Mouse (Mus musculus) neural tube, embryonic 14.5 days (tissue): Measurements from ENCODE around the gene Stfa3. TPM values are rescaled to one million over a fixed set of nuclear protein-coding genes. Genes with fewer than 3 reads are reported as not detected.

Experiments used
- ATAC-seq: fragments of 200-750 bp; cut with Nextera tagmentation; 2 replicates; pipeline ENCODE4 v1.8.0; 2017; ENCODE audit warnings: low read depth, mild to moderate bottlenecking, moderate TSS enrichment, moderate library complexity
- H3K27ac ChIP-seq: fragments of 300-500 bp; sonication (generic); 2 replicates; pipeline ENCODE4 v1.5.1; 2014; ENCODE audit warnings: low read depth, mild to moderate bottlenecking, control low read depth, low read length, moderate library complexity, mixed read lengths
- H3K27me3 ChIP-seq: fragments of 300-500 bp; sonication (generic); 2 replicates; pipeline ENCODE4 v1.6.1; 2014; ENCODE audit warnings: low read length; ENCODE audit not compliant: control insufficient read depth, insufficient read depth
- H3K36me3 ChIP-seq: fragments of 300-500 bp; sonication (generic); 2 replicates; pipeline ENCODE4 v1.6.1; 2014; ENCODE audit warnings: low read length, mixed read lengths; ENCODE audit not compliant: control insufficient read depth, insufficient read depth
- H3K4me1 ChIP-seq: fragments of 300-500 bp; sonication (generic); 2 replicates; pipeline ENCODE4 v1.6.1; 2014; ENCODE audit warnings: low read length; ENCODE audit not compliant: control insufficient read depth, insufficient read depth
- H3K4me2 ChIP-seq: fragments of 300-500 bp; sonication (generic); 2 replicates; pipeline ENCODE4 v1.6.1; 2014; ENCODE audit warnings: mild to moderate bottlenecking, low read depth, low read length, control low read depth
- H3K4me3 ChIP-seq: fragments of 300-500 bp; sonication (generic); 2 replicates; pipeline ENCODE4 v1.5.1; 2014; ENCODE audit warnings: low read depth, low read length, control low read depth, mixed read lengths
- H3K9ac ChIP-seq: fragments of 300-500 bp; sonication (generic); replicated peaks from 2 replicates; pipeline ENCODE4 v1.6.1; 2014; ENCODE audit warnings: low read depth, mild to moderate bottlenecking, control low read depth, low read length, mixed read lengths
- H3K9me3 ChIP-seq: fragments of 300-500 bp; sonication (generic); 2 replicates; pipeline ENCODE4 v1.6.1; 2016; ENCODE audit warnings: low read length; ENCODE audit not compliant: control insufficient read depth
- WGBS: fragments of 180-500 bp; shearing (Covaris S2); extraction: QIAGEN DNeasy Blood & Tissue Kit; methylation state at CpG from one replicate; pipeline ENCODE4 v1.1.7; 2014; 5-methylcytosine and 5-hydroxymethylcytosine counted together
- polyA plus RNA-seq: library from polyadenylated mRNA; unstranded; fragments of >200 nt; fragmentation: Nextera tagmentation; extraction: Ambion mirVana; gene quantifications from 2 replicates; pipeline ENCODE4 v1.2.1, GENCODE M21; 2014

Stfa3 gene
- polyA plus RNA-seq: 0.79 TPM in 1 of 2 replicates, not detected in the other

GRCm38 (mm10) chr16:36455342-36455802 is at the start of gene Stfa3:
Gene Stfa3, minus strand, starts transcription at chr16:36455392.
- Histone ChIP-seq H3K27me3 (no peaks in the 10 kb centered on the region), H3K9me3 (no peaks in the 10 kb centered on the region), H3K4me3 (no peak within 1 kb of the TSS), H3K4me1 (no peaks in the 10 kb centered on the region), H3K36me3 (no peaks in the 10 kb centered on the region), H3K27ac (no peak within 1 kb of the TSS), H3K9ac (no peak within 1 kb of the TSS), H3K4me2 (no peak within 1 kb of the TSS)
- no peak for ATAC-seq
- WGBS: 87% methylated on average over 4 of the region's 4 CpGs

- ATAC-seq: no peak
- Histone ChIP-seq H3K9ac (no peak overlapping the region), H3K27me3 (no peaks in the 10 kb centered on the region), H3K4me1 (no peaks in the 10 kb centered on the region), H3K4me3 (no peak overlapping the region), H3K4me2 (no peak overlapping the region), H3K36me3 (no peaks in the 10 kb centered on the region), H3K9me3 (no peaks in the 10 kb centered on the region), H3K27ac (no peak overlapping the region)
- WGBS: 79% methylated on average over 2 of the region's 2 CpGs
Measured at GRCm38 (mm10) chr16:36502286-36502685, 47.1 kb upstream of the Stfa3 start.

GRCm38 (mm10) chr16:36492420-36492819 is 37.2 kb upstream of the Stfa3 start:
- Histone ChIP-seq H3K36me3 (no peaks in the 10 kb centered on the region), H3K9me3 (no peaks in the 10 kb centered on the region), H3K27me3 (no peaks in the 10 kb centered on the region), H3K4me1 (no peaks in the 10 kb centered on the region), H3K4me3 (no peak overlapping the region), H3K9ac (no peak overlapping the region), H3K27ac (no peak overlapping the region), H3K4me2 (no peak overlapping the region)
- no peak for ATAC-seq
- 82% methylated on average over 1 of the region's 1 CpGs for WGBS

DNA sequence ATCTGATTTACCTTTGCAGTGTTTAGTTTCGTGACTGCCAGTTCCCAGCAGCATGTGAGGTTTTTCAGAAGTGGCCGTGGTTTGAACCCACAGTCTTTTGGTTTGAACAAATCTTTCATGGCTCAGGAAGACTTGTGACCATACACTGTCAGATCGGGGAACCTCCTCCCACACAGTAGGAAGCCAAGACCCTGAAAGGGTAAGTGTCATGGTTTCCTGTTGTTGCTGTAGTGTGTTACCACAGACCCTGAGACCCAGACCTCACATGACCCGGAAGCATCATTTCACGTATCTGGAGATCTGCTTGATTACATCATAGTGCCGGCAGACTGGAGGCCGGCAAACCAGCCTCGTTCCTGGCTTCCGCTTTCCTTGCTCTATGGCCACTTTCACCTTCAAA is 21.7 kb upstream of the Stfa3 start:
- Histone ChIP-seq H3K4me2 (no peak overlapping the region), H3K9ac (no peak overlapping the region), H3K27me3 (no peaks in the 10 kb centered on the region), H3K36me3 (no peaks in the 10 kb centered on the region), H3K9me3 (no peaks in the 10 kb centered on the region), H3K4me3 (no peak overlapping the region), H3K27ac (no peak overlapping the region), H3K4me1 (no peaks in the 10 kb centered on the region)
- WGBS: 85% methylated on average over 9 of the region's 9 CpGs
- ATAC-seq: no peak

DNA sequence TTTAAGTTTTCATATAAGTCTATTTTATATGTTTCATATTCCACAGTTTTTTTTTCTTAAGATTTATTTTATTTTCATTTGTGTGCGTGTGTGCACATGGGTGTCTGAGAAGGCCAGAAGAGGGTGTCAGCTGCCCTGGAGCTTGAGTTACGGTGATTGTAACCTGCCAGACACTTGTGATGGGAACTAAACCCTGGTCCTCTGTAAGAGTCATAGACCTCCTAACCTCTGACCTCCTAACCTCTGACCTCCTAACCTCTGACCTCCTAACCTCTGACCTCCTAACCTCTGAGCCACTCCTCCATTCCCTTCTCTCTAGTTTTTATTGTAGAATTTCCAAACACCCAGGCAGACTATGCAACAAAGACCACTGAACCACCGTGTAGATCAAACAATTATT is 20.3 kb upstream of the Stfa3 start:
- Histone ChIP-seq H3K4me1 (no peaks in the 10 kb centered on the region), H3K9ac (no peak overlapping the region), H3K36me3 (no peaks in the 10 kb centered on the region), H3K4me2 (no peak overlapping the region), H3K4me3 (no peak overlapping the region), H3K27me3 (no peaks in the 10 kb centered on the region), H3K27ac (no peak overlapping the region), H3K9me3 (no peaks in the 10 kb centered on the region)
- 95% methylated on average over 3 of the region's 3 CpGs for WGBS
- ATAC-seq: no peak

DNA sequence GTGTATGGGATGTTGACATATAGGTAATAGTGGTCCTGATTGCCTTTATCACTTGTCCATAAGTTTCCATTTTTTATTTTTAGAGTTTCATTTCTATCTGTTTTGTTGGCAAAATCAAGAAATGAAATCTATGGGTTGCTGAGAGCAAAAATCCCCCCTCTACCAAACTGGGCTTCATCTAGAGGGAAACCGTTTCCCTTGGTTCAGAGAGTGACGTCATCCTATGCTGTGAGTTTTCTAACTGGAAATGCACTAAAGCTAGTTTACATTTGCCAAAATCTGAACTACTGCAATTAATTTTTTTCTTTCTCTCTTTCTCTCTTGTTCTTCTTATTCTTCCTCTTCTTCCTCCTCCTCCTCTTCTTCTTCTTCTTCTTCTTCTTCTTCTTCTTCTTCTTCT is 19.7 kb upstream of the Stfa3 start:
- ATAC-seq: no peak
- H3K4me2 ChIP-seq: no peak overlapping the region
- H3K27ac ChIP-seq: no peak overlapping the region
- no peaks in the 10 kb centered on the region for H3K9me3 ChIP-seq
- no peaks in the 10 kb centered on the region for H3K36me3 ChIP-seq
- 90% methylated on average over 2 of the region's 2 CpGs for WGBS
- H3K4me1 ChIP-seq: no peaks in the 10 kb centered on the region
- H3K27me3 ChIP-seq: no peaks in the 10 kb centered on the region
- no peak overlapping the region for H3K4me3 ChIP-seq
- H3K9ac ChIP-seq: no peak overlapping the region

- Histone ChIP-seq H3K27ac (no peak overlapping the region), H3K4me2 (no peak overlapping the region), H3K36me3 (no peaks in the 10 kb centered on the region), H3K4me1 (no peaks in the 10 kb centered on the region), H3K9me3 (no peaks in the 10 kb centered on the region), H3K9ac (no peak overlapping the region), H3K4me3 (no peak overlapping the region), H3K27me3 (no peaks in the 10 kb centered on the region)
- ATAC-seq: peak; percentile 21; the same call in 1 of the 2 replicates
- WGBS: 49% methylated on average over 17 of the region's 17 CpGs
Measured at GRCm38 (mm10) chr16:36473217-36474216, 18.3 kb upstream of the Stfa3 start.

DNA sequence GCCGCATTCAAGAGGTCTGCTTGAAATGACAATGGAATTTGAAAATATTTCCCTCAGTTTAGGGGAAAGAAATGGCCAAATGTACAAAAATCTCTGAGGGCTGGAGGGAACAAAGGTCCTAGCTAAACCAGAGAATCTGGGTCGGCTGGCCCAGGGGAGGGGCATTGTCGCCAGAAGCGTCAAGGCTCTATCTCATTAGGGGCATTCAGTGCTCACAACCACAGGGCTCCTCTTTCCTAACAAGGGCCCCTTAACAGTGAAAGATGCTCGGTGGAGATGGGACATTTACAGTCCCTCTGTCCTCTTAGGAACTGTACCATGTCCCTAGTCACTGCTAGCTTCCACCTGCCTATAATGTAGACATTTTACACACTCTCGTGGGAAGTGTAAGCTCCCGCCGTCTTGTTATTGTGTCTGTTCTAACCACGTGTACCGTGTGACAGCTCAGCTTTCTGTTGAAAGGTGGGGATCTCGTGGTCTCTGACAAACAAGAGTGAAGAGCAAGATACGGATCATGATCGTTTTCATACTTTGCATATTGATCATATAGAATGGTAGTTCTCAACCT is 16.0 kb upstream of the Stfa3 start:
- Histone ChIP-seq H3K9me3 (no peaks in the 10 kb centered on the region), H3K4me1 (no peaks in the 10 kb centered on the region), H3K27me3 (no peaks in the 10 kb centered on the region), H3K4me2 (no peak overlapping the region), H3K27ac (no peak overlapping the region), H3K4me3 (no peak overlapping the region), H3K36me3 (no peaks in the 10 kb centered on the region), H3K9ac (no peak overlapping the region)
- 49% methylated on average over 13 of the region's 13 CpGs for WGBS
- ATAC-seq: no peak

DNA sequence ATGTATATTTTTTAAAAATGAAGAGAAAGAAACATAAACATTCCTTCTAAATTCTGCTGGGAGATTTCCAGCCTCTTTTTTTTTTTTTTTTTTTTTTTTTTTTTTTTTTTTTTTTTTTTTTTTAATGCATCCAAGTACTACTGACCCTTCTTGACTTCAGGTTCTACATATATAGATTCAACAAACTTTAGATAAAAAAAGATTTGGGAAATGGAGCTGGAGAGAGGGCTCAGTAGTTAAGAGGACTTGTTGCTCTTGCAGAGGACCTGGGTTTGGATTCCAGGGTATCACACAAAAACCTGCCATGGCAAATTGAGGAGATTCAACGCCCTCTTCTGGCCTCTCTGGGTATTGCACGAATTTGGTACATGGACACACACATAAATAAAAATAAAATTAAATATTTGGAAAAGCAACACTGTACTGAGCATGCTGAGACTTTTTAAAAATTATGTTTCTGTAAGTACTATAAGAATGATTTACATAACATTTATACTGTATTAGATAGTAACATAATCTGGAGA is 14.8 kb upstream of the Stfa3 start:
- WGBS: 16% methylated on average over 2 of the region's 2 CpGs
- Histone ChIP-seq H3K9me3 (no peaks in the 10 kb centered on the region), H3K27ac (no peak overlapping the region), H3K27me3 (no peaks in the 10 kb centered on the region), H3K9ac (no peak overlapping the region), H3K36me3 (no peaks in the 10 kb centered on the region), H3K4me1 (no peaks in the 10 kb centered on the region), H3K4me2 (no peak overlapping the region), H3K4me3 (no peak overlapping the region)
- ATAC-seq: no peak
